Mouse (Mus musculus) kidney, postnatal 36 days (tissue): ENCODE data around the gene Lsamp.
"Not testable (repeated sequence)": the region's sequence is repeated elsewhere in the genome, so short reads cannot be mapped to it uniquely, and the experiment has no call there.

Experiments used
- DNase-seq, 2 experiments: peaks; one replicate each; pipeline ENCODE4 v3.0.0; 2021 to 2022; ENCODE audit warnings: mixed read lengths in 2 of 2

The Lsamp gene

GRCm38 (mm10) chr16:41957811-41958210 lies 1973.7 kb downstream of the Lsamp start:
- DNase-seq = no peak

GRCm38 (mm10) chr16:41965636-41966035 lies 1981.5 kb downstream of the Lsamp start:
- DNase-seq = no peak

GRCm38 (mm10) chr16:41969215-41969614 lies 1985.1 kb downstream of the Lsamp start:
- DNase-seq = no peak

GRCm38 (mm10) chr16:41974866-41975719 lies 1990.9 kb downstream of the Lsamp start:
- no peak for DNase-seq

GRCm38 (mm10) chr16:41976897-41977296 lies 1992.7 kb downstream of the Lsamp start:
- no peak for DNase-seq

- no peak for DNase-seq
These were observed 2012.8 kb downstream of the Lsamp start for GRCm38 (mm10) chr16:41996956-41997355.

- no peak for DNase-seq
These were observed 2018.8 kb downstream of the Lsamp start for GRCm38 (mm10) chr16:42002925-42003324.

- not testable (repeated sequence) for DNase-seq
These were observed 2019.3 kb downstream of the Lsamp start for GRCm38 (mm10) chr16:42003506-42003905.

- no peak for DNase-seq
These were observed 2020.0 kb downstream of the Lsamp start for GRCm38 (mm10) chr16:42004166-42004565.

- no peak for DNase-seq
These were observed 2030.8 kb downstream of the Lsamp start for GRCm38 (mm10) chr16:42014937-42015336.

GRCm38 (mm10) chr16:42015443-42015842 lies 2031.3 kb downstream of the Lsamp start:
- DNase-seq = no peak

GRCm38 (mm10) chr16:42016791-42017643 lies 2032.9 kb downstream of the Lsamp start:
- DNase-seq = no peak

- no peak for DNase-seq
These were observed 2038.4 kb downstream of the Lsamp start for GRCm38 (mm10) chr16:42022566-42022965.

- no peak for DNase-seq
These were observed 2047.9 kb downstream of the Lsamp start for GRCm38 (mm10) chr16:42032030-42032429.

- DNase-seq = no peak
These were observed 2049.3 kb downstream of the Lsamp start for GRCm38 (mm10) chr16:42033449-42033848.

GRCm38 (mm10) chr16:42048138-42048537 lies 2064.0 kb downstream of the Lsamp start:
- DNase-seq = no peak

GRCm38 (mm10) chr16:42059927-42060326 lies 2075.8 kb downstream of the Lsamp start:
- no peak for DNase-seq

GRCm38 (mm10) chr16:42074325-42074724 lies 2090.2 kb downstream of the Lsamp start:
- DNase-seq = no peak

GRCm38 (mm10) chr16:42079573-42079972 lies 2095.4 kb downstream of the Lsamp start:
- DNase-seq = no peak

- no peak for DNase-seq
These were observed 2097.4 kb downstream of the Lsamp start for GRCm38 (mm10) chr16:42081611-42082010.

- no peak for DNase-seq
These were observed 2113.3 kb downstream of the Lsamp start for GRCm38 (mm10) chr16:42097510-42097909.

GRCm38 (mm10) chr16:42102186-42102585 lies 2118.0 kb downstream of the Lsamp start:
- no peak for DNase-seq

- DNase-seq = no peak
These were observed 2118.5 kb downstream of the Lsamp start for GRCm38 (mm10) chr16:42102635-42103034.

GRCm38 (mm10) chr16:42112251-42112650 lies 2128.1 kb downstream of the Lsamp start:
- no peak for DNase-seq
